Mouse (Mus musculus) ES-CJ7 (cell line): ENCODE results near the gene Nav1.
A peak's percentile ranks its signal among the peaks of the same experiment; 100 is the strongest.
"Not testable (repeated sequence)": the region's sequence is repeated elsewhere in the genome, so short reads cannot be mapped to it uniquely, and the experiment has no call there.

Source experiments
- DNase-seq: peaks from one replicate; pipeline ENCODE4 v3.0.0; 2011; ENCODE audit warnings: low read depth, low spot score

The Nav1 gene

DNA sequence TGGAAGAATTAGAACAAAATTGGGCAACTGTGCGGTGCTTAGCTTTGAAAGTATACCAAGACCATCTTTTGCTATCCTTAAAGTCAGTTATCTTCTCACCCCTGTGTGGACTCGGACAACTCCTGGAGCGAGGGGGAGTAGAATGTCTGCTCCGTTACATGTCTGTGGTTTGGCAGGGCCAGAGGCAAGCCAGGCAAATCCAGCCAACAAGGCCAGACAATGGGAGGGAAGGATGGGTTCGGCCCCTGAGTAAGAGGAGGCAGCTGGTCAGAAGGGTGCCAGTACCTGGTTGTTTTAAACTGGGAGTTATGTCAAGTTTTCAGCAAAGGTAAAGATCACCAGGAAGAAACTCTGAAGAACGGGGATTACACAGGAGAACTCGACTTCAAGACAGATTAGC lies 121.9 kb downstream of the Nav1 start:
- DNase-seq: no peak

DNA sequence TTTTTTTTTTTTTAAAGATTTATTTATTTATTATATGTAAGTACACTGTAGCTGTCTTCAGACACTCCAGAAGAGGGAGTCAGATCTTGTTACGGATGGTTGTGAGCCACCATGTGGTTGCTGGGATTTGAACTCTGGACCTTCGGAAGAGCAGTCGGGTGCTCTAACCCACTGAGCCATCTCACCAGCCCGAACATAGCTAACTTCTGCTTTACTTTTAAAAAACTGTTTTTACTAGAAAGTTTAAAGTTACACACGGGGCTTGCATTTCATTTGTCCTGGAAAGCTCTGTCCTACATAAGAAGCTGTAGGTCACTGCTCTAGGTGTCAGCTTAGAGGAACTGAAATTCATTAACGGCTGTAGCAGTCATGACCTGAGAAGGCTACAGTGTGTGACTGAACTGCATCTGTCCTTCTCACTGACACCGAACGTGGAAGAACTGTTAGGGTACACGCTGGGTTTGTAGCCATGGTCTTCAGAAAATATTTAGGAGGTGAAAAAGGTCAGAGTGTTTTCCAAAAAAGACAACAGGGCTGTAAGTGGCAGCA lies 122.5 kb downstream of the Nav1 start:
- DNase-seq: not testable (repeated sequence)

DNA sequence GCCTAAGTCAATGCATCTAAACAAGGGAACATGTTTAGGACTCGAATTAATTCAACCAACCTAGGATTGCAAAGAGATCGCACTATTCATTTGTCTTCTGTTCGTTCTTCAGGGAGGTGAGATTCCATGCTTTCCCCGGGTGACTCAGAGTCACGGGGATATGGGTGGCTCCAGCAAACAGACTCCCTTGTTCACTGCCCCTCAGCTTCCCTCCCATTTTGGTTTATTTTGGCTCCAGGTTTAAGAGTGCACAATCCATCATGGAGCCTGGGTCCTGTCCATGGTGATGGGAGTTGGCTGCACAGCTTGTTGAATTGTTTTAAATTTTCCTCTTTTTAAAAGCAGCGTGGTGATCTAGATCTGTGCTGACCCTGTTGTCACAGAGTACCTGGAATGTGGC lies 123.1 kb downstream of the Nav1 start:
- no peak for DNase-seq

DNA sequence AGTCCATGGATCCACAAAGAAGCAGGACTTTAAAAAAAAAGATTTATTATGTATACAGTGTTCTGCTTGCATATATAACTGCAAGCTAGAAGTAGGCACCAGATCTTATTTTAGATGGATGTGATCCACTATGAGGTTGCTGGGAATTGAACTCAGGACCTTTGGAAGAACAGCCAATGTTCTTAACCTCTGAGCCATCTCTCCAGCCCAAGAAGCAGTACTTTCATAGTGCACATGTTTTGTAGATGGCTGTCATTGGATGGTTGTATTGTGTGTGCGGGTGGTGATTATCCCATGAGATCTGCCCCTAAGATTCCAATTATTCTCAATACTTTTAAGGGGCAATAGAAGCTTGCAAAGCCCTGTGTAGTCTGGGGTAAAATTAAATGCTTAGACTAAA lies 124.4 kb downstream of the Nav1 start:
- no peak for DNase-seq

DNA sequence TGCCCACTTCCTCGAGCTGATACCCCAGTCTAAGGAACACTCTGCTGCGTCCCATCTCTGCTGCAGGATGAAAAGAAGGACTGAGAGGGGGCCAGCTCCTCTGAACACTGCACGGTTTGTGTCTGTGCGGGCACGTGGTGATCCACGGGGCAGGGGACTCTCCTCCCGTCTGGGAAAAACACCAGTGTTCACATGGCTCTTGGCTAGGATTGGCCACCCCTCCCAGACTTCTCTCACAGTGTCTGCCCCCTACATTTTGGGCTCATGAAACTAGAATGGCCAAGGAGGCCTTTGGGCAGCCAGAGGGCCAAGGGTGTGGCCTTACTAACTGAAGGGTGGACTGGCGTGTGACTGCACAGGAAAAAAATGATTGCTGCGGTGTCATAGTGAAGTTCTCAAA lies 125.4 kb downstream of the Nav1 start:
- no peak for DNase-seq

DNA sequence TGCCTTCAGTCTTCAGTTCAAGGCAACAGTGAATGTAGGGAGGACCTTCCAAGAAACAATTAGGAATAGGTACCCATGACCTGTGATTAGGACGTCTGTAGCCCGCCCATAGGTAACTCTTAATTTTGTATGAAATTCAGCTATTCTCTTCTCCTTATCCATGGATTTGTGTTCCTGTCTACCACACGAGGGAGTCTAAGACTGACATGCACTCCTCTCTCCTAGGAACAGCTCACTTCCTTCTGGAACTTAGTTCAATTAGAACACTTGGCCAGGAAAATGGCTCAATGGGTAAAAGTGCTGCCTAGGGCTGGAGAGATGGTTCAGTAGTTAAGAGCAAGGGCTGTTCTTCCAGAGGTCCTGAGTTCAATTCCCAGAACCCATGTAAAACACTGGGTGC lies 126.3 kb downstream of the Nav1 start:
- DNase-seq: no peak

DNA sequence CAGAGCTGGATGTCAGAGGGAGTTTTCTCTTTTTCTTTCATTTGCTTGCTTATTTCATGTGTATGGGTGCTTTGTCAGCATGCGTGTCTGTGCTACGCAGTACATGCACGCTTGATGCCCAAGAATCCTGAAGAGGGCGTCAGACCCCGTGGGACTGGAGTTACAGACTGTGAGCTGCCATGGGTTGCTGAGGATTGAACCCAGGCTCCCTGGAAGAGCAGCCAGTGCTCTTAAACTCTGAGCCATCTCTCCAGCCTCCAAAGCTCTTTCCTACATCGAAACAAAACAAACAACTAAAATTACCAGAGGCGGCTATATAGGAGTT lies 131.6 kb downstream of the Nav1 start:
- no peak for DNase-seq

DNA sequence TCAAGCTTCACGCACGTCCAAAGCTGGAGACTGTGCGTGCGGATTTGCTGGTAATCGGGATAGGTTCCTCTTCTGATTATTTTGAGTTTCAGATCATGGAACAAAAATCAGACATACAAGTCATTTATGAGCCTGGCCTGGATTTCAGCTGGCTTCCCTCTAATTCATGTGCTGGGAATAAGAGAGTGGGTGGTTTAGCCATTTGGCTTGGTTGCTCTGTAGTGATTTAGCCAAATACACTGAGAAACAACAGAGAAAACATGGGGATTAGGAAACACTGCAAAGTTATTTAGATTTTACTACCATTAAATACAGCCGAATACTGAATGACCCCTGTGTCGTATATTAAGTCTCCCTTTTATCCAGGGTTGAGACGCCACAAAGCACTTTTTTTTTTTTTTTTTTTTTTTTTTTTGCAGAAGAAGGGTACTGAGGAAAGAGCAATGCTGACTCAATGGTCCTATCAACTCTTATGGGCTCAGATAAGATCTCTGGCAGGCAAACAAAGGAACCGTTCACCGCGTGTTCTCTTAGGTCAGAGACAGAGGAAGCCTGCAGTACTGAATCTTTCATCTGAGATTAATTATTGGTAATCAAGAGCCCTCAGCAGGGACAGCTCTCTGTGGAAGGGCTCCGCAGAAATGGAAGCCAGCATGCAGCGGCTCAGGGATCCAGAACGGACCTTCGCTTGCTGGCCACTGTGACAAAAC lies 132.1 kb downstream of the Nav1 start:
- DNase-seq: no peak

DNA sequence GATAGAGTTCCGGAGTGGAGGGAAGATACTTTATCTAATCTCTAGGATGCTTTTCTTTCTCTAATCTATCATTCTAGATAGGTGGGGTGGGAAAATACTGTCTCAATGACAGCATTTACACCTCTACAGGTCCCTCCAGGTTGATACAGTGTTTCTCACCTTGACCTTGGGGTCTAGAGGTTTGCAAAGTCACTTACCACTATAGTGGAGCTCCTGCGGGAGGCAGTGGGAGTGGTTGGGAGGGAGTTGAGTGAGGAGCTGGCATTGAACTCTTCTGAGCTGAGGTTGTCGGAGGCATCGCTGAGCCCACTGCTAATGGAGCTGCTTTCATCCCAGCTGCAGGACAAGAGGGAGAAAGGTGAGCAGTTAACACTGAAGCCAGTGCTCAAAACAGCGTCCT lies 134.6 kb downstream of the Nav1 start:
- DNase-seq: peak; percentile 93

DNA sequence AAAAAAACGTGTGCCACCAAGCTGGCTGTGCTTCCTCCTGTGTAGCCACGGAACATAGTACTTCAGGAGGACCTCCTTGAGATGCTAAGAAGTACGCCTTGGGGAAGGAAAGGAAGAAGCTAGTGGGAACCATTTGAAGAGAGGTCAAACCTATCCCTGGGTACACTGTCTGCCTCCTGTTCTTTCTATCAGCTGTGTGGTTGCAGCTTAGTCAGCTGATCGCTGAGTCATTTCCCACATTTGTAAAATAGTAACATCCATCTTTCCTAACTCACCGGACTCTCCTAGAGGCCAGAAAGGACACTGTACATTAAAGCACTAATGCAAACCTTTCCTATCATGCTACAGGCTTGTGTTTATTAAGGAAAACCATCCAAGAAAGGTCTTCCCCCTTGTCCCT lies 135.4 kb downstream of the Nav1 start:
- DNase-seq: no peak

DNA sequence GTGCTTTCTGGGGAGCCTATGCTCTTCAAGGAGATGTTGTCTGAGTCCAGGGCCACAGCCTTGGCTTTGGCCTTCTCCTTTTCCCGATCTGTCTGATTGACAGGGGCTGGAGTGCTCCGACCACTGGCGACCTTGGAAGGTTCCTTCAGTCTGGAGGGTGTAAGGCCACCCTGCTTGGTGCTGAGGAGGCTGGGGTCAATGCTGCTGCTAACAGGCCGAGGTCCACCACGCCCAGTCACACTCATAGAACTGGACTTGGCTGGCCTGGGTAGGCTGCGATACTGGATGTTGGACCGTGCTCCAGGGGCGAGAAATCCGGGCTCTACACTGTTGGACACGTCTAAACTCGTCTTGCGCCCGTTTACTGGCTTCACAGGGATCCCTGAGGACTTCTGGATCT lies 136.5 kb downstream of the Nav1 start:
- DNase-seq: no peak

DNA sequence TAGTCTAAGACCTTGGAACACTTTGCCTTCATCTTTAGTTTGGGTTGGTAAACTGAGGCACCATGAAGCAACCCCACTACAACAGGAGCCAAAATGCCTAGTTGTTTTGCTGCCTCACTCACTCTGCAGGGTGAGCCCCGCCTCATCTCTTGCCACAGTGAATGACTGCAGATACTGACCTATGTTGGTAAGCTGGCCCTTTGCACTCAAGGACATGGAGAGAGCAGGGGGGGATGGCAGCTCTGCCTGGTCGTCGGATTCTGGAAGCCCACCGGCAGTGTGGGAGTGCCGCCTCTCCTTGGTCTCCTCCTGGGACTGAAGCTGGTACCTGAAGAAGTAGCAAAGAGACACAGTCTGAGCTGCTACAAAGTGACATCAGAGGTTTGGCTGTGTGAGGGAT lies 139.6 kb downstream of the Nav1 start:
- DNase-seq: no peak

DNA sequence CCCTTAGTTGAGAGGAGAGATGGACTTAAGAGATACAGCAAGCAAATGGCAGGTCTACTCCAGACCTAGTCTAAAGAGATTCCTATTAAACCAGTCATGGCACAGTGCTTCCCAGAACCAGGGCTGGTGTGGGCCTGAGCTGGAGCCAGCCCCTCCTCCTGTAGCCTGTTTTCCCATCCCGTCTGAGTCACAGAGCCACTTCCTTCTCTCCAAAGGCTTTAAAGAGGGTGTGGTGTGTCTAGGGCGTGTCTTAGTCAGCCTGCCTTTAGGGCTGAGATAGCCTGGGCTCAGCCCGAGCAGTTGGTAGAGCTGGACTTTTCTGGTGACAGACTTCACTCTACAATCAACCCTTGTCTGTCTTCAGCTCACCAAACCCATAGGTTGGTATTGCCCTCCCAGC lies 140.2 kb downstream of the Nav1 start:
- DNase-seq: peak; percentile 86

DNA sequence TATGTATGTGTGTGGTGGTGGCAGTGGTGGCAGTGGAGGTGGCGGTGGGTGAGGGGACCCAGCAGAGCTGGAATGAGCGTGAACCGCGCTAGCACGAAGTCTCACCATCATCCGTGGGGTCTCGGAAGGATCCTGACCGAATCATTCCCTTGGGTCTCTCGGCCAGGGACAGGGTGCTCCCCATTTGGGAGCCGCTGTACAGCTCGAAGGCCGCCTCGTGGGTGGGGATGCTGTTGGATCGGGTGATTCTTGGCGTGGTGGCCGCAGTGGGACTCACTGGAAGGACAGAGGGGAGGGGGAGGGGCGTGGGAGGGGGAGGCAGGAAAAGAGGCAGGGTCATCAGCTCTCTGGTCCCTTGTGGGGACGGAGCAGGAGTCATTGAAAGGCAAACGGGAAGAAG lies 141.4 kb downstream of the Nav1 start:
- DNase-seq: no peak

DNA sequence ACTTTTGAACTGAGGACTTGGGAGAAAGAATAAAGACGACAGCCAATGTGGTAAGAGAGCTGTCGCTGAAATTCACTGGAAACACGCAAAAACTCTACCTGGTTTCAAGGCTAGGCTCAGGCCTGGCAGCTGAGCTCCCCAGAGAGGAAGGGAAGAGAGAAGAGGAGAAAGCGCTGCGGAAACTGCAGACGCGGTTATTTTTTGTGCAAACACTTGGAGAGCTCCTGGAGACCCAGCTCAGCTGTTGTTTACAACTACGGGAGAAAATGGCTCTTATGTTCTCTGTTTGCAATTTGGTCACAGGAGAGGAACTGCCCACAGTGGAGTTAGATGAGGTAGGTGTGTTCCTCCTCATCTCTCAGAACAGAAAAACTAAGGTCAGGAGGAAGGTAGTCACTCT lies 144.4 kb downstream of the Nav1 start:
- no peak for DNase-seq

DNA sequence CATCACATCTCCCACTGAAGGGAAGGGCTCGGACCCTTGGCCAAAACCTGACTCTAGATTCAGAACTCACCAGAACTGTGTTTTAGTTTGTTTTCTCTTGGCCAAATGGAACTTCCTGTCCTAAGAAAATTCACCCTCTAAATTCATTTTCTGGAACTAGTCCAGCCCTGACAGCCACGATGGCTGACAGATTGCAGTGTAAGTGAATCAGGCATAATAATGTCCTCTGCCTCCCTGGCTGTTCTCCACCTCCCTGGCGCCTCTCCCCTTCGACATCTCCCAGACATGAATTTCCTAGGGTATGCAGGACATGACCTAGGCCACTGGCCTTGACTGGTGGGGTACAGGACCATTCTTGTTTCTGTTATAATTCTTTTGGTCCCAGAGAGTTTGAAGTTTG lies 144.8 kb downstream of the Nav1 start:
- no peak for DNase-seq

DNA sequence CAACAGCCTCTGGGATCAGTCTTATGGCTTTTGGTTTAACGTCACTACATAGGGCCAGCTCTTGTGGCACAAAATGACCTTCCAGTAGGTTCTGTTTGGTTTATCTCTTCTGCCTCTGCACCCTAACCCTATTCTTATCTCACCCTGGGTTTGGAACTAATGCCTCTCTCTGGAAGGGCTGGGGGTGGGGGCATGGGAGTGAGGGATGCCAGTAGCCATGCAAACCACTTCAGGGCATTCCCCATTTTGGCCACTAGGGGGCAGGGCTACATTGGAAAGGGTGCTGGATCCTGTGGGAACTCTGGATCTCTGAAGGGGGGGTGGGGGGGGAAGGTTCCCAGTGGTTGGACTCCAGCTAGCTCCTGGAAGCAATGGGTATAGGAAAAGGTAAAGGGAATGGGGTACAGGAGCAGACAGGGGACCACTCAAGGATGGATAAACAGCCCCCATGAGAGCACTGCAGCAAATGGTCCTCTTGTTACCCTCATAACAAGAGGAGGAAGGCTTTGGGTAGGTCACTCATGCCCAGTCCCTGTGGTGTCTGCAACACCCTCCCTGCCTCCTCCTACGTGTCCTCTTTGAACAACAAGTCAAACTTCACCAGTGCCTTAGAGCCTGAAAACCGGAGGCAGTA lies 145.9 kb downstream of the Nav1 start:
- peak; percentile 52 for DNase-seq

DNA sequence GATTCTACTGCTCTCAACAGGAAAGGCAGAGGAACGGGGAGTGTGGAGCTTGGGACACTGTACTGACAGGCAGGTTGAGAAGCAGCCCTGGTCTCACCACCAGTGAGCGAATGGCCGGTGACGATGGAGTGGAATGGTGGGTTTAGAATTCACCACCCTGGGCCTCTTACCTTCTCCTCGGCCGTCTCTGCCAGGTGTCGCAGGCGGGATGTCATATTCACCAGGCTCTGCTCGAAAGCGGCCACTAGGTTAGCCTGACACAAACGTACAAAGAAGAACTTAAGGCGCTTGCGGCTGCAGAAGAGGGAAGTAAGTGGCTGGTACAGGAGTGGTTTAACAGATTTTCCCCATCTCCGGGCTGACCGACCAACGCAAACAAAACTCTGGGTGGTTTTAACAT lies 146.6 kb downstream of the Nav1 start:
- DNase-seq: no peak

DNA sequence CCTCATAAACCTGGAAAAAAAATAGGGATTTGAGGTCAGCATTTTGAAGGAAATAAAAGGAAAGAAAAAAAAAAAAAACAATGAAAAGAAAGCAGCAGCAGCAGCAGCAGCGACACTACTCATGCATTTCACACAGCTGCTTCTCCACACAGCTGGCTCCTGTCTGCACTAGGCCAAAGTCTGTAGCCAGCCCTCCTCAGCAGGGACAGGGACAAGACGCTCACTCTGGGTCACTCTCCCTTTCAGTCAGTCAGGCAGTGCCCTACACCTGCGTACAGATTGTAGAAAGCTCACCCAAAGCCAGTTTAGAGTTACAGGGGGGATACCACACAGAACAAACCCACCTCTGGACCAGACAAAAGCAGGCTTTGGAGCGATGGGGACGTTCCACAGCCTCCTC lies 149.2 kb downstream of the Nav1 start:
- no peak for DNase-seq

DNA sequence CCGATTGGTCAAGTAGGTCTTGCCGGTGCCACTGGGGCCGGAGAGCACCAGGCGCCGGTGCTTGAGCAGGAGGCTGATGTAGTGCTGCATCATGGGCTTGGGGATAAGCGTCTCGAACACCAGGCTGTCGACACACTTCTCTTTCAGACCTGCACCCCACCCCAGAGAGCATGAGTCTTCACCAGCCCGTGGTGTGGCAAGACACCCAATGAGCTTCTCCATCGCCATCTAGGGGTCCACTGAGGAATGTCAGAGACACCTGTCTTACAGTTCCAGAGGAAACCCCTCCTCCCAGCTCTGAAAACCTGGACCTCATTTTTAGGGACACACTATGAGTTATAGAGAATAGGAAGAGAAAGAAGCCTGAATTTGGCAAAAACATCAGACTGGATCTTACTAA lies 154.8 kb downstream of the Nav1 start:
- DNase-seq: peak; percentile 78

DNA sequence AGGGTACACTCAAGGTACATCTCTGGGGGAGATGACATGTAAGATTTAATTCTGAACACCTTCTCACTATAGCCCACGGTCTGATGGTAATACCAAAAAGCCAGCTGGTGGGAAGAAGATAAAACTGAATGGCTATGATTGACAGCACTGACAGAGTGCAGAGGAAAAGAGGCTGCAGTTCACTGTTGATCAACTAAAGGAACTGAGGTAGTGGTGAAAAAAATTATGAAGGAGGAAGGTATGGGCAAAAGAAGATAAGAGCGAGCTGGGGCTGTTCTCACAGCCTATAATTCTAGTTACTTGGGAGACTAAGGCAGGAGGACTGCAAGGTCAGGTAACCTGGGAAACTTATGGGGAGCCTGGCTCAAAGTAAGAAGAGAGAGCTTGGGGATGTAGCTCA lies 155.7 kb downstream of the Nav1 start:
- no peak for DNase-seq

DNA sequence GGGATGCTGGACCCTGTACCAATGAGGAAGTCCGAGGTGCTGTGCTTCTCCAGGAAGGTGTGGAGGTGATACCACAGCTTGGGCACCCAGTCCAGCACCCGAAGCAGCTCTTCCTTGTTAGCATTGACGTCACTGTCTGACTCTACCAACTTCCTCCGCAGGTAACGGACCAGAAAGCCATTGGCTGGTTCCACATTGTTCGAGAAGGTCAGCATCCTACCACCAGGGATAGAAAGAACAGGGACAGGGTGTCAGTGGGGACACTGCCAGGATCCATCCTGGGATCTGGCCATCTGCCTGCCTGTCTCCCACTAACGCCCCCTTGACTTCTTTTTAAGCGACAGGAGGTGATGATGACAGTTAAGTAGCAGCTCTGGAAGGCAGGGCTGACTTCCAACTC lies 157.2 kb downstream of the Nav1 start:
- DNase-seq: no peak

DNA sequence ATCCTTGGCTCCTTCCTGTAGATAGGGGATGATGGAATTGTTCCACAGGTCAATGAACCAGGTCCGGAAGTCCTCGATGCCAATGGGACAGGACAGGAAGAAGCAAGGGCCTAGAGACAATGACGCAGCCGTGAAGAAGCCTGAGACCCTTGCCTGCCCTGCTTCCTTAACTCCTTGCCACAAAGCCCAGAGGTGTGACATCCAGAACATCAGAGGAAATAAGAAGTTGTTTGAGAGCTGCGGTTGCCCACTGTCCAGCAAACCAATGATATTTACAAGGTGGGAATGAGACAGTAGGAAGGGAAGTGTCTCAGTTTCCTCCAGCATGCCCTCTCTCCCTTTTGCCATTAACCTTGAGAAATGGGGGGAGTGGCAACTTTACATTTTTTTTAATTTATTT lies 158.2 kb downstream of the Nav1 start:
- DNase-seq: no peak

DNA sequence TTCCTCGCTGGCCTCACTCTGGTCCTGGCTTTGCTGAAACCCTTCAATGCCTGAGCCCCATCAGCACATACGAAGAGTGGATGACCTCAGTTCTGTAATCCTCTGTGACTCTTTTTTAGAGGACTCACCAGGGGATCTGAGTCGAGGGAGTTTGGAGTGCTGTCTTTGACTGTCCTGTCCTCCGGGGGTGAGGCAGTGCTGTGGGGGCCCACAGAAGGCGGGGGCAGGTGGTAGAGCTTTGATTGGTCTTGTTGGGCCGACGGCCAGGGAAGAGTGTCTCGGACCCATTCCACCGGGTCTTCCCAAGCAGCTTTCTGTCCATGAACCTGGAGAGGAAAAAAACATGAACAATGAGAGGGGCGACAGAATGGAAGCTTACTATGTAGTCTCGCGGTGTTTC lies 163.6 kb downstream of the Nav1 start:
- DNase-seq: no peak
